Mouse (Mus musculus) liver, adult 2 months (tissue): Measurements from ENCODE around the gene Fabp6.

Source experiments
- CTCF ChIP-seq: fragments of 200-500 bp; IDR thresholded peaks from 2 replicates; pipeline ENCODE4 v1.5.1; 2011; ENCODE audit warnings: low read depth, low read length, control low read depth
- POLR2A ChIP-seq: fragments of 200-500 bp; IDR thresholded peaks from 2 replicates; pipeline ENCODE4 v1.6.1; 2011; ENCODE audit warnings: low read length, control low read depth; ENCODE audit not compliant: insufficient read depth; ENCODE audit errors: extremely low read depth

DNA sequence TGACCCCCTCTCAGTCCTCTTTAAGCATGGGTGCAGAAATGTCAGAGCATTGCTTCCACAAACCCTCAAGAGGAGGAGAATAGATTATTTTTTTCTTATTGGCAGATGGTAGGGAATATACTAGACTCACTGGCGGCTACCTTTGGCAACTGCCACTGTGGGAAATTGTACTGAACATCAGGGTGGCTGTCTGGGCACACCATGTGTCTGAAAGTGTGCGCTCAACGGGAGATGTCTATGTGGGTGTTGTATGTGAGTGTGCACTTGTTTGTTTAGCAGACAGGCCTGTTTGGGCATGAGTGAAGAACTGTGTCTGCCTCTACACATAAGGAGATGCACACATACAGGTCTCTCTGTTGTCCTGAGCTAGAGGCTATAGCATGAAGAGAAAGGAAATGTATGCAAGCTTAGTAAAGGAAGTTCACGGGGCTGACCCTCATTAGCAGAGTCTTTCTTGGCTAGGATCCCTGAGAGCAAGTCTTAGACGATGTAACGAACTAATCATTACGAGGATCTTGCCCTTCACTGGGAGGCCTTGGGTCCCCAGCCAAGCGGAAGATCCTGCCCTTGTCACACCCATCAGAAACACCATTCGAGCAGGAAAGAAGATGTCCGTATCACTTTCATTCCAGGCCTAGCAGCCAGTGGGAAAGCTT lies 8.8 kb upstream of the Fabp6 start:
- TF ChIP-seq CTCF (no peak), POLR2A (no peak)
